Mouse (Mus musculus) ovary, adult 10 weeks (tissue): ENCODE measurements around the gene Nfil3. TPM values are rescaled to one million over a fixed set of nuclear protein-coding genes. Genes with fewer than 3 reads are reported as not detected.

ENCODE experiments used
- polyA plus RNA-seq: library from polyadenylated mRNA; stranded (reverse); fragments of 350-450 nt; fragmentation: Illumina TruSeq; extraction: RNeasy Lipid Tissue Mini Kit (QIAGEN cat#74804); gene quantifications from one replicate; pipeline ENCODE4 v1.2.3, GENCODE M21; 2014

Nfil3 gene
- 5.5 TPM for polyA plus RNA-seq

DNA sequence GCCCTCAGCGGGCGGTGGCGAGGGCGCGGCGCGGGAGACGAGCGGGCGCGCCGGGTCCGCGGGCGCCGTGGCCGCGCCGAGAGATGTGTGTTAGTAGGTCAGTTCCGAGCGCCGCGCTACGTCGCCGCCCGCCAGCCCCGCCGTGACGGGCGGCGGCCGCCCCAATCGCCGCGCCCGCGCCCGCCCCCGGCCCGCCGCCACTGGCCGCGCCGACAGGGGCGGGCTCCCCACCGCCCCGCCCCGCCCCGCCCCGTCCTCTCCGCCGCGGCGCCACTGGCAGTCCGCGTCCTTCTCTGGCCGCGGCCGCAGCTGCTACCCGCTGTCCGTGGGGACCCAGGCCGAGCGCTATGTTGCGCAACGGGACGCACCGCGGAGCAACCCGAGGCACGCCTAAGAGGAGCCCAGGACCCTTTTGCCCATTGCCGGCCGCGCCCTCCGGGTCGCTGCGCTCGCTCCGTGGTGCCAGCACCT, at the start of gene Nfil3:
TSS of gene Nfil3 (minus strand) at position 123 of the 471 bp plus-strand sequence.

DNA sequence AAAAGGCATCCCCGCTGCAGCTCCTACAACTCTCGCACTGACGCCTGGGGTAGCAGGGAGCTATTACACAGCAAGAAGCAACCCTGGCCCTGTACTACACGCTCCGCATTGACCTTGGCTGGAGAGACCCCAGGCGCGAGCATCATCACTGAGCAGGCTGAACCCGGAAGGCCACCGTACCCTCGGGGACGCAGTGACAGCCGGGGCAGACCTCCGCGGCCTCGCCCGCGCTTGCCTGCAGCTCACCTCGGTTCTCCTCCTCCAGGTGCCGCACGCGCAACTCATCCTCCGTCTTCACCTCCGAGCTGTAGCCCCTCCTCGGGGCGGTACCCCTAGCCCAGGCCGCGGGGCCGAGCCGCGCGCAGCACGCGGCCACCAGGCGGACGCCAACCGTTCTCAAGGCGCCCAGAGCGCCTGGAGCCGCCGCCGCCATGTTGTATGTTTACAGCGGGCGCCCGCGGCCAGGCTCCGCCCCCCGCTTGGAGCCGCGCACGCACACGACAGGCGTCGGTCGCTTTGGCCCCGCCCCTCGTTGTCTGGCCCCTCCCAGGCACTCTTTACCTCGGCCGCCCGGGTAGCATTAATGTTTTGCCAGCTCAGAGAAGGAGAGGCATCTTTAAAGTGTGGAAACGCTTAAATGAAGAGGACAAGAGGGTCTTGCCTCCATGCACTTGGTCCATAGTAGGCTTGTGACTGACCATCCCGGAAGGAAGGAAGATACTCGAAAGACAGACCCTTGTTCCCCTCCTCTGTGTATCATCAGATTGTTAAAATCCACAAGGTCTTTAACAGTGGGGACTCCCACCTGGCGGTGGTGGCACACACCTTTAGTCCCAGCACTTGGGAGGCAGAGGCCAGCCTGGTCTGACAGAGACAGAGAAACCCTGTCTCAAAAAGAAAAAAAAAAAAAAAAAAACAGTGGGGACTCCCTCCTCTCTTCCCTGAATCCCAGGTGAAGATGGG, 51.4 kb downstream of the Nfil3 start, which contains the start of gene Auh:
TSS of gene Auh (minus strand) at position 473 of the 963 bp plus-strand sequence.

Other genes starting within 250 kb of the Nfil3 start
- gene Auh, start 51.4 kb downstream of the Nfil3 start, polyA plus RNA-seq: 26.1 TPM